Comparison of ENCODE assay signal across 20 mouse cellular contexts in genomic region chr11:31592061-31592460, GRCm38 (mm10).
A peak's percentile ranks its signal among the peaks of the same experiment; 100 is the strongest.
DNase-seq lines count a peak whose midpoint lies in the region; ATAC-seq and TF ChIP-seq lines count a peak whose summit lies in the region.
"Had no signal": no experiment of that assay in that cellular context is flagged by ENCODE, and none has a peak within 500 bp of the region (broad histone marks: within the 10 kb centered on the region; RNA-seq: fewer than 3 reads in every experiment).

No protein-coding gene starts in this region.

- WGBS in intestine, embryonic 14.5 days: 74% methylated on average over 11 of the region's 11 CpGs
- WGBS in intestine, postnatal 0 days: 65% methylated on average over 11 of the region's 11 CpGs
- whole genome bisulfite sequencing in limb, embryonic 15.5 days: 33% methylated on average over 11 of the region's 11 CpGs

- peaks cover 4% of the 10 kb centered on the region; the same call in 1 of the 2 replicates for H3K4me1 ChIP-seq in intestine, embryonic 14.5 days (replicated peaks; ENCODE audit: control insufficient read depth, insufficient read depth, low read length)
- no peaks in the 10 kb centered on the region for H3K4me1 ChIP-seq in intestine, postnatal 0 days (replicated peaks; ENCODE audit: control insufficient read depth, insufficient read depth, low read length)
- peaks cover 13% of the 10 kb centered on the region; the same call in 1 of the 2 replicates for H3K4me1 ChIP-seq in limb, embryonic 15.5 days
- H3K4me1 ChIP-seq: forebrain, embryonic 13.5 days; liver, embryonic 15.5 days; megakaryocyte, embryonic 14.5 days had no signal

- 0 out of 2 replicates have a peak overlapping the region, but pooled peaks have one; percentile 54 for H3K27ac ChIP-seq in intestine, embryonic 14.5 days (ENCODE audit: low read depth)
- H3K27ac ChIP-seq in intestine, postnatal 0 days (ENCODE audit: low read depth, low read length): no peak overlapping the region
- peak overlapping the region; percentile 55; the same call in 1 of the 2 replicates for H3K27ac ChIP-seq in limb, embryonic 15.5 days
- H3K27ac ChIP-seq: forebrain, embryonic 13.5 days; liver, embryonic 15.5 days had no signal

- TF ChIP-seq CTCF in intestine, postnatal 0 days (IDR thresholded peaks at IDR 0.05; ENCODE audit: low read depth): no peak

- no peaks in the 10 kb centered on the region for H3K36me3 ChIP-seq in intestine, embryonic 14.5 days (ENCODE audit: control insufficient read depth, insufficient read depth, low read length)
- no peaks in the 10 kb centered on the region for H3K36me3 ChIP-seq in intestine, postnatal 0 days (ENCODE audit: control insufficient read depth, insufficient read depth)
- H3K36me3 ChIP-seq in limb, embryonic 15.5 days: no peaks in the 10 kb centered on the region
- H3K36me3 ChIP-seq: liver, embryonic 15.5 days had no signal

- H3K4me2 ChIP-seq in intestine, embryonic 14.5 days (ENCODE audit: low read length): no peak overlapping the region
- no peak overlapping the region for H3K4me2 ChIP-seq in intestine, postnatal 0 days (replicated peaks; ENCODE audit: low read depth)
- H3K4me2 ChIP-seq in limb, embryonic 15.5 days: no peak overlapping the region
- H3K4me2 ChIP-seq: forebrain, embryonic 13.5 days; liver, embryonic 15.5 days had no signal

- no peaks in the 10 kb centered on the region for H3K27me3 ChIP-seq in intestine, embryonic 14.5 days (replicated peaks; ENCODE audit: control insufficient read depth, insufficient read depth, low read length)
- no peaks in the 10 kb centered on the region for H3K27me3 ChIP-seq in intestine, postnatal 0 days (replicated peaks; ENCODE audit: control insufficient read depth, insufficient read depth, low read length)
- no peaks in the 10 kb centered on the region for H3K27me3 ChIP-seq in limb, embryonic 15.5 days
- H3K27me3 ChIP-seq: forebrain, embryonic 13.5 days; liver, embryonic 15.5 days had no signal

- ATAC-seq in intestine, embryonic 14.5 days (replicated peaks; ENCODE audit: low FRiP score, low TSS enrichment, low read depth): no peak
- no peak for ATAC-seq in intestine, postnatal 0 days
- no peak for ATAC-seq in limb, embryonic 15.5 days (ENCODE audit: insufficient number of reproducible peaks, low FRiP score, low TSS enrichment, low read depth)
- ATAC-seq: forebrain, embryonic 13.5 days; hindbrain, embryonic 16.5 days; midbrain, embryonic 16.5 days had no signal

- no peak overlapping the region for H3K9ac ChIP-seq in intestine, embryonic 14.5 days (ENCODE audit: low read length)
- no peak overlapping the region for H3K9ac ChIP-seq in intestine, postnatal 0 days (ENCODE audit: low read depth, low read length)
- H3K9ac ChIP-seq in limb, embryonic 15.5 days: no peak overlapping the region
- H3K9ac ChIP-seq: forebrain, embryonic 13.5 days; liver, embryonic 15.5 days had no signal

- H3K4me3 ChIP-seq in intestine, embryonic 14.5 days (ENCODE audit: low read depth, low read length): no peak overlapping the region
- no peak overlapping the region for H3K4me3 ChIP-seq in intestine, postnatal 0 days (ENCODE audit: low read depth, low read length)
- no peak overlapping the region for H3K4me3 ChIP-seq in limb, embryonic 15.5 days
- H3K4me3 ChIP-seq: forebrain, embryonic 13.5 days; liver, embryonic 15.5 days; megakaryocyte, embryonic 14.5 days had no signal

- H3K9me3 ChIP-seq in intestine, embryonic 14.5 days (ENCODE audit: control insufficient read depth, low read length): no peaks in the 10 kb centered on the region
- H3K9me3 ChIP-seq in intestine, postnatal 0 days (ENCODE audit: control insufficient read depth): no peaks in the 10 kb centered on the region
- H3K9me3 ChIP-seq in limb, embryonic 15.5 days: no peaks in the 10 kb centered on the region
- H3K9me3 ChIP-seq: forebrain, embryonic 13.5 days; liver, embryonic 15.5 days had no signal

- DNase-seq in gastrocnemius, adult 18-20 months (ENCODE audit: low spot score): peak; percentile 70
- no peak for DNase-seq in gastrocnemius, postnatal 4 days (ENCODE audit: low spot score in 2 of 2)
- DNase-seq in intestine, embryonic 14.5 days (ENCODE audit: low spot score): no peak
- peak; percentile 51 to 70 for DNase-seq in gastrocnemius, adult 8-10 months (ENCODE audit: low spot score in 2 of 2)
- DNase-seq in frontal cortex, postnatal 25 days (ENCODE audit: low spot score in 2 of 2): no peak
- DNase-seq in Muller cell, postnatal 12 days (ENCODE audit: inconsistent ontology term): no peak
- DNase-seq: adrenal gland, adult 8-10 months; cerebellum, postnatal 14 days; heart, postnatal 4 days; kidney, adult 9 months; kidney, postnatal 4 days; lung, postnatal 10 days; thymus, adult 18-20 months had no signal

Comparison
In these comparisons a context has a peak if more than half of its experiments do, and no peak if none do; other contexts are left out.
1. DNase-seq: peak in gastrocnemius, adult 18-20 months (single experiment) and gastrocnemius, adult 8-10 months (2 of 2); none in gastrocnemius, postnatal 4 days (0 of 2), intestine, embryonic 14.5 days (single experiment), frontal cortex, postnatal 25 days (0 of 2) and Muller cell, postnatal 12 days (single experiment).